ENCODE assay signal across 7 mouse cellular contexts in the genomic region with DNA sequence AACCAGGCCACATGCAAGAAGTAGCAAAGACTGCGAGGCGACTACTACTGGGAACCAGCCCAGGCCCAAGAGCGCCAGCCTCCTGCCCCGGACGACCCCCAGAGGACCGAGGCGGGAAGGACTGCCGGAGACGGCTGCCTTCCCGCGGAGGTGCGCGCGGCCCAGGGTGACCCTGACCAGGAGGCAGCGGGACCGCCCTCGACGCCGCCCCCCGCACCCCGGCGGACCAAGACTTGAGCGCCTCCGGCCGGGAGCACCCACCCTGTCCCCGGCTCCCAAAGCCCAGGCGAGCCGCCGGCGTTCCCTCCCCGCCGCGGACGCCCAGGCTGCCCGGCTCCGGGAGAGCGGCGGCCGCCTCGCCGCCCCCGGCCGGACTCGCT. TPM values are rescaled to one million over a fixed set of nuclear protein-coding genes. Genes with fewer than 3 reads are reported as not detected.
DNase-seq lines count a peak whose midpoint lies in the region; ATAC-seq and TF ChIP-seq lines count a peak whose summit lies in the region.

No protein-coding gene starts in this region.

- dilution Hi-C loops in CH12.LX (cut with MboI; ENCODE audit: extremely low pct_ligation_motif_present, extremely low pct_unique_long_range_greater_than_20kb, low sequenced_read_pairs), result no loop called here

- H3K4me2 ChIP-seq in CH12.LX (ENCODE audit: insufficient read depth, low read depth, poor library complexity, severe bottlenecking), result peak overlapping the region; percentile 86
- peak overlapping the region; percentile 72 for H3K4me2 ChIP-seq in heart, embryonic 15.5 days
- peak overlapping the region; percentile 59 for H3K4me2 ChIP-seq in stomach, embryonic 15.5 days

- peaks cover 9% of the 10 kb centered on the region for H3K9me3 ChIP-seq in CH12.LX (replicated peaks; ENCODE audit: low read length)
- no peaks in the 10 kb centered on the region for H3K9me3 ChIP-seq in heart, embryonic 15.5 days (replicated peaks)
- H3K9me3 ChIP-seq in megakaryocyte, embryonic 14.5 days, result peaks cover 8% of the 10 kb centered on the region; the same call in 1 of the 2 replicates
- no peaks in the 10 kb centered on the region for H3K9me3 ChIP-seq in stomach, embryonic 15.5 days

- peak overlapping the region; percentile 97 for H3K9ac ChIP-seq in CH12.LX (ENCODE audit: insufficient read depth, low read depth)
- peak overlapping the region; percentile 92 for H3K9ac ChIP-seq in heart, embryonic 15.5 days
- H3K9ac ChIP-seq in stomach, embryonic 15.5 days, result peak overlapping the region; percentile 76

- peaks cover 14% of the 10 kb centered on the region in 2 experiments for H3K36me3 ChIP-seq in CH12.LX (replicated peaks in 1 of 2; ENCODE audit: control insufficient read depth in 1 of 2, insufficient read depth in 1 of 2, low read length in 1 of 2)
- H3K36me3 ChIP-seq in heart, embryonic 15.5 days, result peaks cover 35% of the 10 kb centered on the region
- H3K36me3 ChIP-seq in megakaryocyte, embryonic 14.5 days (replicated peaks; ENCODE audit: low read length), result peaks cover 35% of the 10 kb centered on the region
- H3K36me3 ChIP-seq in stomach, embryonic 15.5 days, result peaks cover 31% of the 10 kb centered on the region

- TF ChIP-seq CTCF in CH12.LX (conservative IDR thresholded peaks at IDR 0.05 in 1 of 2, IDR thresholded peaks at IDR 0.05 in 1 of 2; ENCODE audit: low read depth in 2 of 2, low read length in 2 of 2), result no peak

- TF ChIP-seq EP300 in CH12.LX (IDR thresholded peaks at IDR 0.05; ENCODE audit: low read length), result no peak

- peak overlapping the region; percentile 38 to 67 (median 51) for H3K4me3 ChIP-seq in CH12.LX (replicated peaks in 1 of 3; ENCODE audit: low read depth in 2 of 3, low read length in 2 of 3, poor library complexity in 1 of 3)
- H3K4me3 ChIP-seq in heart, embryonic 15.5 days, result peak overlapping the region; percentile 89
- H3K4me3 ChIP-seq in megakaryocyte, embryonic 14.5 days (replicated peaks), result peak overlapping the region; percentile 93
- peak overlapping the region; percentile 64 for H3K4me3 ChIP-seq in stomach, embryonic 15.5 days (replicated peaks)

- under 1% methylated on average over 44 of the region's 44 CpGs for whole genome bisulfite sequencing in heart, embryonic 15.5 days
- WGBS in stomach, embryonic 15.5 days, result under 1% methylated on average over 41 of the region's 44 CpGs

- no peak overlapping the region for H3K27ac ChIP-seq in CH12.LX (ENCODE audit: insufficient read depth, low read depth)
- H3K27ac ChIP-seq in heart, embryonic 15.5 days, result peak overlapping the region; percentile 90
- H3K27ac ChIP-seq in stomach, embryonic 15.5 days, result peak overlapping the region; percentile 62

- peaks cover 38% of the 10 kb centered on the region for H3K27me3 ChIP-seq in CH12.LX (replicated peaks)
- no peaks in the 10 kb centered on the region for H3K27me3 ChIP-seq in heart, embryonic 15.5 days
- H3K27me3 ChIP-seq in megakaryocyte, embryonic 14.5 days (replicated peaks), result peaks cover 28% of the 10 kb centered on the region
- no peaks in the 10 kb centered on the region for H3K27me3 ChIP-seq in stomach, embryonic 15.5 days (replicated peaks)

- in situ Hi-C loops in CH12.LX (cut with MboI; ENCODE audit: low pct_ligation_motif_present, low pct_unique_long_range_greater_than_20kb, low sequenced_read_pairs), result no loop called here

- peak; percentile 71 for ATAC-seq in heart, embryonic 15.5 days (replicated peaks; ENCODE audit: insufficient number of reproducible peaks, insufficient read depth, low FRiP score, low read depth)
- peak; percentile 61 for ATAC-seq in stomach, embryonic 15.5 days (ENCODE audit: insufficient read depth, low FRiP score, low read depth)

- peak; percentile 46 for DNase-seq in 416B (ENCODE audit: low read depth)
- DNase-seq in CH12.LX (ENCODE audit: extremely low read depth), result no peak
- DNase-seq in embryo, embryonic 11.5 days (ENCODE audit: low read depth, low spot score), result peak; percentile 30
- DNase-seq in kidney, postnatal 10 days, result peak; percentile 81

- TF ChIP-seq POLR2A in CH12.LX (IDR thresholded peaks at IDR 0.05; ENCODE audit: low read depth, low read length), result no peak

- H3K4me1 ChIP-seq in CH12.LX (ENCODE audit: control insufficient read depth in 1 of 2, insufficient read depth in 2 of 2), result peaks cover 4 to 12% of the 10 kb centered on the region in 2 experiments; a peak in 2 of 4 replicates
- H3K4me1 ChIP-seq in heart, embryonic 15.5 days (replicated peaks), result peaks cover 18% of the 10 kb centered on the region
- peaks cover 27% of the 10 kb centered on the region for H3K4me1 ChIP-seq in megakaryocyte, embryonic 14.5 days
- peaks cover 9% of the 10 kb centered on the region for H3K4me1 ChIP-seq in stomach, embryonic 15.5 days

- H3K79me2 ChIP-seq in CH12.LX (replicated peaks; ENCODE audit: control insufficient read depth, extremely low read depth, insufficient read depth, poor library complexity, severe bottlenecking), result no peaks in the 10 kb centered on the region

- TF ChIP-seq RAD21 in CH12.LX (IDR thresholded peaks at IDR 0.05; ENCODE audit: low read depth, low read length), result no peak

TF ChIP-seq in CH12.LX, 34 proteins besides CTCF, POLR2A, EP300 and RAD21:
- TF ChIP-seq UBTF (IDR thresholded peaks at IDR 0.05; ENCODE audit: low read depth, low read length) (peak; percentile 73), PAX5 (IDR thresholded peaks at IDR 0.05; ENCODE audit: low read length) (no peak)
TF ChIP-seq in CH12.LX: peak in this region for 1.

RNA-seq across cellular contexts. Expression of a gene that starts 1.1 kb away (rescaled TPM):
- total RNA-seq in CH12.LX (2012; rRNA removed), result 2.4 and 3.2 TPM in 2 replicates
- total RNA-seq in CH12.LX (2014; rRNA removed), result 0.38 and 0.59 TPM in 2 replicates
- polyA plus RNA-seq in CH12.LX (2012; ENCODE audit: insufficient read length, low read depth), result 0.48 and 0.94 TPM in 2 replicates
- 7.8 and 10.5 TPM in 2 replicates for polyA plus RNA-seq in heart, embryonic 15.5 days (2015; fragmentation: Nextera tagmentation; extraction: Ambion mirVana)
- polyA plus RNA-seq in megakaryocyte, embryonic 14.5 days (2012; ENCODE audit: insufficient read depth, low replicate concordance), result 2.9 TPM in 1 of 2 replicates, not detected in the other
- 9.4 and 10.3 TPM in 2 replicates for polyA plus RNA-seq in stomach, embryonic 15.5 days (2015; fragmentation: Nextera tagmentation; extraction: Ambion mirVana)

RNA-seq across cellular contexts. Expression of a gene that starts 25.9 kb away (rescaled TPM):
- total RNA-seq in CH12.LX (2012; rRNA removed), result 48.6 and 50.9 TPM in 2 replicates
- 39.3 and 40.6 TPM in 2 replicates for total RNA-seq in CH12.LX (2014; rRNA removed)
- 73.0 and 95.2 TPM in 2 replicates for polyA plus RNA-seq in CH12.LX (2012; ENCODE audit: insufficient read length, low read depth)
- 27.9 and 32.3 TPM in 2 replicates for polyA plus RNA-seq in heart, embryonic 15.5 days (2015; fragmentation: Nextera tagmentation; extraction: Ambion mirVana)
- polyA plus RNA-seq in megakaryocyte, embryonic 14.5 days (2012; ENCODE audit: insufficient read depth, low replicate concordance), result 14.7 and 20.8 TPM in 2 replicates
- polyA plus RNA-seq in stomach, embryonic 15.5 days (2015; fragmentation: Nextera tagmentation; extraction: Ambion mirVana), result 37.8 and 42.0 TPM in 2 replicates

RNA-seq across cellular contexts. Expression of a gene that starts 26.1 kb away (rescaled TPM):
- total RNA-seq in CH12.LX (2012; rRNA removed) (2.2 and 2.9 TPM in 2 replicates), CH12.LX (2014; rRNA removed) (2.2 and 2.9 TPM in 2 replicates)
- polyA plus RNA-seq in CH12.LX (2012; ENCODE audit: insufficient read length, low read depth), result 2.0 and 2.1 TPM in 2 replicates
- 10.6 and 12.6 TPM in 2 replicates for polyA plus RNA-seq in heart, embryonic 15.5 days (2015; fragmentation: Nextera tagmentation; extraction: Ambion mirVana)
- 23.5 and 28.8 TPM in 2 replicates for polyA plus RNA-seq in megakaryocyte, embryonic 14.5 days (2012; ENCODE audit: insufficient read depth, low replicate concordance)
- 5.8 and 7.2 TPM in 2 replicates for polyA plus RNA-seq in stomach, embryonic 15.5 days (2015; fragmentation: Nextera tagmentation; extraction: Ambion mirVana)

RNA-seq across cellular contexts. Expression of a gene that starts 41.4 kb away (rescaled TPM):
- total RNA-seq in CH12.LX (2012; rRNA removed) (23.3 and 25.5 TPM in 2 replicates), CH12.LX (2014; rRNA removed) (33.1 and 34.7 TPM in 2 replicates)
- polyA plus RNA-seq in CH12.LX (2012; ENCODE audit: insufficient read length, low read depth), result 65.0 and 67.2 TPM in 2 replicates
- 27.5 and 36.5 TPM in 2 replicates for polyA plus RNA-seq in heart, embryonic 15.5 days (2015; fragmentation: Nextera tagmentation; extraction: Ambion mirVana)
- 19.1 and 27.2 TPM in 2 replicates for polyA plus RNA-seq in megakaryocyte, embryonic 14.5 days (2012; ENCODE audit: insufficient read depth, low replicate concordance)
- polyA plus RNA-seq in stomach, embryonic 15.5 days (2015; fragmentation: Nextera tagmentation; extraction: Ambion mirVana), result 37.1 and 37.5 TPM in 2 replicates

RNA-seq across cellular contexts. Expression of a gene that starts 53.3 kb away (rescaled TPM):
- total RNA-seq in CH12.LX (2012; rRNA removed), result 0.93 TPM in 1 of 2 replicates, not detected in the other
- 2.3 and 3.0 TPM in 2 replicates for total RNA-seq in CH12.LX (2014; rRNA removed)
- not detected in 2 replicates for polyA plus RNA-seq in CH12.LX (2012; ENCODE audit: insufficient read length, low read depth)
- polyA plus RNA-seq in heart, embryonic 15.5 days (2015; fragmentation: Nextera tagmentation; extraction: Ambion mirVana), result 2.9 and 4.1 TPM in 2 replicates
- 0.34 TPM in 1 of 2 replicates, not detected in the other for polyA plus RNA-seq in megakaryocyte, embryonic 14.5 days (2012; ENCODE audit: insufficient read depth, low replicate concordance)
- 5.6 and 6.0 TPM in 2 replicates for polyA plus RNA-seq in stomach, embryonic 15.5 days (2015; fragmentation: Nextera tagmentation; extraction: Ambion mirVana)
